Mouse (Mus musculus): Measurements from ENCODE around the gene Dexi. TPM values are rescaled to one million over a fixed set of nuclear protein-coding genes. Genes with fewer than 3 reads are reported as not detected.

The Dexi gene
- polyA plus RNA-seq, 1 experiment: 32.1 TPM

GRCm38 (mm10) chr16:10453872-10454582, 88.8 kb downstream of the Dexi start:
- DNase-seq (ENCODE audit: low spot score): no peak

Other genes with a start within 250 kb of the Dexi start
- gene Emp2, start 229.1 kb downstream of the Dexi start, polyA plus RNA-seq (2012; rRNA removed): 87.9 and 90.7 TPM in 2 replicates
- 1.3 and 1.4 TPM in 2 replicates for gene Tekt5, start 147.6 kb downstream of the Dexi start, polyA plus RNA-seq (2012; rRNA removed)
- gene Nubp1, start 131.1 kb downstream of the Dexi start, polyA plus RNA-seq (2012; rRNA removed): 24.2 and 31.7 TPM in 2 replicates
- 4.9 and 6.1 TPM in 2 replicates for gene Tvp23a, start 95.7 kb downstream of the Dexi start, polyA plus RNA-seq (2012; rRNA removed)
- 3.0 and 4.2 TPM in 2 replicates for gene Ciita, start 63.0 kb downstream of the Dexi start, polyA plus RNA-seq (2012; rRNA removed)
- gene Clec16a, start 2.3 kb upstream of the Dexi start, polyA plus RNA-seq (2012; rRNA removed): 10.0 and 12.8 TPM in 2 replicates
- gene Socs1, start 242.5 kb upstream of the Dexi start, polyA plus RNA-seq (2012; rRNA removed): 3.9 TPM in 2 replicates
- not detected in 2 replicates for gene Tnp2, start 245.6 kb upstream of the Dexi start, polyA plus RNA-seq (2012; rRNA removed)
- gene Prm3, start 247.9 kb upstream of the Dexi start, polyA plus RNA-seq (2012; rRNA removed): not detected in 2 replicates